Mouse (Mus musculus): ENCODE data around the gene Frmd4a.

DNA sequence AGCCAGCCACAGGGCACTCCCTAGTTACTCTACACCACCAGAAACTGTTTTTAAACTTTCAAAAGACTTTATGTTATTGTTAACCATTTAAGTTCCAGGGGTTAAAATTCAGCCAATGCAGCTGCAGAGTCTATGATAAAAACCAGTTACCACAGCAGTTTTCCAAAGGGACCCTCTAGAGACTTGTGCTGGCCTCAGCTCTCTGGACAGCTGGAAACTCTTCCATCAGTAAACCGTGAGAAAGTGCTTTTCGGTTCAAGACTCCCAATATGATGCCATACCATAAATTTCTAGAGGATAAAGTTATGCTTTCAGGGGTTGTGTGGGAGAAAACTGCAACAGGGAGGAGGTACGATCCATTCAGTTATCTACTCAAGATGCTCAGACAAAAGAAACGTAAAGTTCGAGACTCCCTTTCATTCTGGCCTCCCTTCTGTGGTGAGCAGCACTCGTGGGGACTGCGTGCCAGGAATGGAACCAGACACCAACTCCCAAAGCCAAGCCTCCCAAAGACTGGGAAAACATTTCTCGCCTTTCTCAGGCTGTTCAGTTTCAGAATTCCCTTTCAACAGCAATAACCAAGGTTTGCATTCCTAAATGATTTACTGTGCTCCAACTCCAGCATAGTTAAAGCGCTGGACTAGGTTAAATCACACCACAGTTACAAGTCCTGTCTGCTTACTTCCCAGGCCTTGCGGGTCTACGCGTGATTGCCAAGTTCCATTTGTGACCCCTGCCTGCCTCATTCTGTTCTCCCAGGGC, 603.3 kb downstream of the Frmd4a start:
- TF ChIP-seq CTCF (IDR thresholded peaks at IDR 0.05) (no peak), POLR2A (IDR thresholded peaks at IDR 0.05; ENCODE audit: insufficient read depth, low read depth, low read length) (no peak), EP300 (IDR thresholded peaks at IDR 0.05; ENCODE audit: insufficient read depth, low read depth, low read length) (no peak)
